Mouse (Mus musculus): ENCODE measurements around the gene Kng1. TPM values are rescaled to one million over a fixed set of nuclear protein-coding genes. Genes with fewer than 3 reads are reported as not detected.

Gene Kng1
- total and polyA plus RNA-seq, 2 experiments from 2014 or later, result 0.26 to 0.46 TPM

GRCm38 (mm10) chr16:23130303-23130702 lies 72.6 kb downstream of the Kng1 start:
- Histone ChIP-seq H3K36me3 (replicated peaks; ENCODE audit: control insufficient read depth, insufficient read depth, low read length) (no peaks in the 10 kb centered on the region), H3K4me2 (ENCODE audit: low read depth, low read length) (no peak overlapping the region), H3K9ac (replicated peaks; ENCODE audit: low read depth, low read length) (no peak overlapping the region), H3K27me3 (ENCODE audit: control insufficient read depth, insufficient read depth, low read length) (no peaks in the 10 kb centered on the region), H3K4me1 (ENCODE audit: control insufficient read depth, insufficient read depth) (peaks cover 9% of the 10 kb centered on the region), H3K27ac (ENCODE audit: low read depth) (no peak overlapping the region), H3K4me3 (ENCODE audit: low read depth, low read length) (no peak overlapping the region), H3K9me3 (replicated peaks; ENCODE audit: control insufficient read depth, low read length) (no peaks in the 10 kb centered on the region)
- WGBS, result 90% methylated on average over 3 of the region's 3 CpGs
- DNase-seq (ENCODE audit: low spot score) (no peak), ATAC-seq (ENCODE audit: insufficient read depth, low read depth) (no peak)
- TF ChIP-seq EP300 (IDR thresholded peaks at IDR 0.05; ENCODE audit: low read depth), result no peak

Small RNAs within 50 kb of the gene (microRNA-seq; reads per million reads assigned to microRNA genes)
- gene Gm49346, result not detected

Other genes with a start within 250 kb of the Kng1 start
- gene Crygs, start 246.3 kb upstream of the Kng1 start, total RNA-seq (2014; rRNA removed; ENCODE audit: low replicate concordance), result not detected in 2 replicates
- not detected in 2 replicates for gene Crygs, start 246.3 kb upstream of the Kng1 start, polyA plus RNA-seq (2015; fragmentation: Nextera tagmentation; extraction: Ambion mirVana)
- 13.4 and 15.3 TPM in 2 replicates for gene Tbccd1, start 200.2 kb upstream of the Kng1 start, total RNA-seq (2014; rRNA removed; ENCODE audit: low replicate concordance)
- 13.6 and 14.1 TPM in 2 replicates for gene Tbccd1, start 200.2 kb upstream of the Kng1 start, polyA plus RNA-seq (2015; fragmentation: Nextera tagmentation; extraction: Ambion mirVana)
- 27.7 and 43.8 TPM in 2 replicates for gene Dnajb11, start 200.0 kb upstream of the Kng1 start, total RNA-seq (2014; rRNA removed; ENCODE audit: low replicate concordance)
- gene Dnajb11, start 200.0 kb upstream of the Kng1 start, polyA plus RNA-seq (2015; fragmentation: Nextera tagmentation; extraction: Ambion mirVana), result 56.2 and 59.2 TPM in 2 replicates
- gene Ahsg, start 166.6 kb upstream of the Kng1 start, total RNA-seq (2014; rRNA removed; ENCODE audit: low replicate concordance), result 43.4 and 62.1 TPM in 2 replicates
- 11.1 and 13.0 TPM in 2 replicates for gene Ahsg, start 166.6 kb upstream of the Kng1 start, polyA plus RNA-seq (2015; fragmentation: Nextera tagmentation; extraction: Ambion mirVana)
- not detected in 2 replicates for gene Fetub, start 139.5 kb upstream of the Kng1 start, total RNA-seq (2014; rRNA removed; ENCODE audit: low replicate concordance)
- 0.30 TPM in 1 of 2 replicates, not detected in the other for gene Fetub, start 139.5 kb upstream of the Kng1 start, polyA plus RNA-seq (2015; fragmentation: Nextera tagmentation; extraction: Ambion mirVana)
- not detected in 2 replicates for gene Hrg, start 106.8 kb upstream of the Kng1 start, total RNA-seq (2014; rRNA removed; ENCODE audit: low replicate concordance)
- gene Hrg, start 106.8 kb upstream of the Kng1 start, polyA plus RNA-seq (2015; fragmentation: Nextera tagmentation; extraction: Ambion mirVana), result not detected in 2 replicates
- not detected in 2 replicates for gene Kng2, start 28.4 kb upstream of the Kng1 start, total RNA-seq (2014; rRNA removed; ENCODE audit: low replicate concordance)
- 0.15 TPM in 1 of 2 replicates, not detected in the other for gene Kng2, start 28.4 kb upstream of the Kng1 start, polyA plus RNA-seq (2015; fragmentation: Nextera tagmentation; extraction: Ambion mirVana)
- 229 and 270 TPM in 2 replicates for gene Eif4a2, start 49.6 kb downstream of the Kng1 start, total RNA-seq (2014; rRNA removed; ENCODE audit: low replicate concordance)
- 97.3 and 106 TPM in 2 replicates for gene Eif4a2, start 49.6 kb downstream of the Kng1 start, polyA plus RNA-seq (2015; fragmentation: Nextera tagmentation; extraction: Ambion mirVana)
- gene Rfc4, start 69.9 kb downstream of the Kng1 start, total RNA-seq (2014; rRNA removed; ENCODE audit: low replicate concordance), result 16.8 and 27.9 TPM in 2 replicates
- 38.1 and 40.6 TPM in 2 replicates for gene Rfc4, start 69.9 kb downstream of the Kng1 start, polyA plus RNA-seq (2015; fragmentation: Nextera tagmentation; extraction: Ambion mirVana)
- 0.73 TPM in 1 of 2 replicates, not detected in the other for gene Adipoq, start 88.7 kb downstream of the Kng1 start, total RNA-seq (2014; rRNA removed; ENCODE audit: low replicate concordance)
- 0.20 and 1.0 TPM in 2 replicates for gene Adipoq, start 88.7 kb downstream of the Kng1 start, polyA plus RNA-seq (2015; fragmentation: Nextera tagmentation; extraction: Ambion mirVana)
- 23.5 and 34.4 TPM in 2 replicates for gene St6gal1, start 166.9 kb downstream of the Kng1 start, total RNA-seq (2014; rRNA removed; ENCODE audit: low replicate concordance)
- 8.8 and 10.0 TPM in 2 replicates for gene St6gal1, start 166.9 kb downstream of the Kng1 start, polyA plus RNA-seq (2015; fragmentation: Nextera tagmentation; extraction: Ambion mirVana)